Mouse (Mus musculus): Measurements from ENCODE around the gene Msi1. TPM values are rescaled to one million over a fixed set of nuclear protein-coding genes. Genes with fewer than 3 reads are reported as not detected.

Msi1 gene
- 0.25 and 0.27 TPM in 2 replicates for polyA plus RNA-seq (2015; fragmentation: Nextera tagmentation; extraction: Ambion mirVana)

DNA sequence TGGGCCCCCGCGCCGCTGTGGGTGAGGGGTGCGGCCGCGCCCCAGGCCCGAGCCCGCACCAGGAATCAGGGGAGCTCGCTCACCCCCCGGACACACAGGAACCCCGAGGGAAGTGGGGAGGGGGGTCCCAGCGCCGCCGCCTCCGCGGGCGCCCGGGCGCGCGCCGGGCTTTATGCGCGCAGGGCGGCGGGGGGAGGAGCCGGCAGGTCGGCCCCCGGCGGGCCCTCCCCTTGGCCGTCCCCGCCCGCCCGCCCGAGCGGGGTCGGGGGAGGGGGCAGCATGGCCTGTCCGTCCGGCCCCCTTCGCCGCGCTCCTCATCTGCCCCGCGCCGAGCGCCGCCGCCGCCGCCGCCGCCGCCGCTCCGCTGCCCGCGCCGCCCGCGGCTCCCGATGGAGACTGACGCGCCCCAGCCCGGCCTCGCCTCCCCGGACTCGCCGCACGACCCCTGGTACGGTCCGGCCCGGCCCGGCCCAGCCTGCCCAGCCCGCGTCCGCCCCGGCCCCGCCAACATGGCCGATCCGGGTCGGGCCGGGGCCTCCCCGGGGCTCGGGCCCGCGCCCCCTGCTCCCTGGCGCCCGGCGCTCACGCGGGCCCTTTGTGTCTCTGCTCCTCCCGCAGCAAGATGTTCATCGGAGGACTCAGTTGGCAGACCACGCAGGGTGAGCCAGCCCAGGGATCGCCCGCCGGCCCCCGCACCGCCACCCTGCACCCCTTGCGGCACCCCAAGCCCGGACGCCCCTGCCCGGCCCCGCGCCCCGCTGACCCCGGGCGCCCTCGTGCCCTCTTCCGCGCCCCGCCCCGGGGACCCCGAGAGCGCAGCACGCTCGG is at the start of gene Msi1:
Gene Msi1, plus strand, starts transcription at position 241 of the 828 bp plus-strand sequence.
- peak within 1 kb of the TSS; percentile 59 for H3K4me3 ChIP-seq (ENCODE audit: low read depth, low read length)
- under 1% methylated on average over 46 of the region's 117 CpGs for WGBS (ENCODE audit: insufficient replicate concordance)
- H3K9ac ChIP-seq (ENCODE audit: low read depth, low read length) = no peak within 1 kb of the TSS; the same call in 1 of the 2 replicates
- peaks cover 69% of the 10 kb centered on the region for H3K27me3 ChIP-seq (ENCODE audit: control insufficient read depth, insufficient read depth, low read depth, low read length)
- no peak for ATAC-seq (ENCODE audit: low read depth)
- H3K27ac ChIP-seq (ENCODE audit: low read length) = no peak within 1 kb of the TSS
- H3K4me1 ChIP-seq (ENCODE audit: control insufficient read depth, low read depth, low read length) = no peaks in the 10 kb centered on the region; the same call in 1 of the 2 replicates
- peak within 1 kb of the TSS; percentile 58 for H3K4me2 ChIP-seq (ENCODE audit: low read depth, low read length)
- H3K36me3 ChIP-seq (ENCODE audit: control insufficient read depth, insufficient read depth) = no peaks in the 10 kb centered on the region
- H3K9me3 ChIP-seq (replicated peaks; ENCODE audit: control insufficient read depth, low read length) = no peaks in the 10 kb centered on the region

- H3K36me3 ChIP-seq (ENCODE audit: control insufficient read depth, insufficient read depth) = no peaks in the 10 kb centered on the region
- H3K27me3 ChIP-seq (ENCODE audit: control insufficient read depth, insufficient read depth, low read depth, low read length) = peaks cover 7% of the 10 kb centered on the region
- H3K4me1 ChIP-seq (ENCODE audit: control insufficient read depth, low read depth, low read length) = no peaks in the 10 kb centered on the region
- 42% methylated on average over 9 of the region's 9 CpGs for WGBS (ENCODE audit: insufficient replicate concordance)
- H3K4me2 ChIP-seq (ENCODE audit: low read depth, low read length) = no peak overlapping the region
- H3K9ac ChIP-seq (ENCODE audit: low read depth, low read length) = no peak overlapping the region
- no peak overlapping the region for H3K4me3 ChIP-seq (ENCODE audit: low read depth, low read length)
- ATAC-seq (ENCODE audit: low read depth) = no peak
- H3K9me3 ChIP-seq (replicated peaks; ENCODE audit: control insufficient read depth, low read length) = no peaks in the 10 kb centered on the region
- H3K27ac ChIP-seq (ENCODE audit: low read length) = no peak overlapping the region
Observed at GRCm38 (mm10) chr5:115391935-115392334, 37.5 kb upstream of the Msi1 start.

DNA sequence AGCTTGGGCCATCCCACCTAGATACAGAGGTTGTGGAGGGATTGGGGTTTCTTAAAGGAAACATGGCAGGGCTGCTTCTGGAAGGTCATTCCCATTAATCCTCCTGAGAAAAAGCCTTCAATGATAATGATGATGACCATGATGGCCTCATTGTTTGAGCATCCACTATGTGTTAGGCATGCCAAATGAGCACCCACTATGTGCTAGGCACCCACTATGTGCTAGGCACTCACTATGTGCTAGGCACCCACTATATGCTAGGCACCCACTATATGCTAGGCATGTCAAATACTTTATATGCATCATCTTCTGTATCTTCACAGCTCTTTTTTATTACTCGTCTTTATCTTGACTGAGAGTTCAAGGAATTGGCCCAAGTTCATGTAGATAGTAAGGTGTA is 36.4 kb upstream of the Msi1 start:
- WGBS (ENCODE audit: insufficient replicate concordance) = 50% methylated on average over 1 of the region's 1 CpGs
- H3K27me3 ChIP-seq (ENCODE audit: control insufficient read depth, insufficient read depth, low read depth, low read length) = peaks cover 16% of the 10 kb centered on the region
- no peak overlapping the region for H3K4me2 ChIP-seq (ENCODE audit: low read depth, low read length)
- H3K9ac ChIP-seq (ENCODE audit: low read depth, low read length) = no peak overlapping the region
- no peak overlapping the region for H3K4me3 ChIP-seq (ENCODE audit: low read depth, low read length)
- ATAC-seq (ENCODE audit: low read depth) = no peak
- no peaks in the 10 kb centered on the region for H3K36me3 ChIP-seq (ENCODE audit: control insufficient read depth, insufficient read depth)
- no peaks in the 10 kb centered on the region for H3K9me3 ChIP-seq (replicated peaks; ENCODE audit: control insufficient read depth, low read length)
- H3K4me1 ChIP-seq (ENCODE audit: control insufficient read depth, low read depth, low read length) = no peaks in the 10 kb centered on the region
- H3K27ac ChIP-seq (ENCODE audit: low read length) = no peak overlapping the region

- Histone ChIP-seq H3K4me1 (ENCODE audit: control insufficient read depth, low read depth, low read length) (no peaks in the 10 kb centered on the region), H3K36me3 (ENCODE audit: control insufficient read depth, insufficient read depth) (no peaks in the 10 kb centered on the region), H3K9me3 (replicated peaks; ENCODE audit: control insufficient read depth, low read length) (no peaks in the 10 kb centered on the region), H3K27ac (ENCODE audit: low read length) (no peak overlapping the region), H3K4me3 (ENCODE audit: low read depth, low read length) (no peak overlapping the region), H3K27me3 (ENCODE audit: control insufficient read depth, insufficient read depth, low read depth, low read length) (peaks cover 28% of the 10 kb centered on the region), H3K4me2 (ENCODE audit: low read depth, low read length) (no peak overlapping the region), H3K9ac (ENCODE audit: low read depth, low read length) (no peak overlapping the region)
- WGBS (ENCODE audit: insufficient replicate concordance) = 14% methylated on average over 8 of the region's 8 CpGs
- no peak for ATAC-seq (ENCODE audit: low read depth)
Observed at GRCm38 (mm10) chr5:115394223-115394622, 35.2 kb upstream of the Msi1 start.

- Histone ChIP-seq H3K27ac (ENCODE audit: low read length) (no peak overlapping the region), H3K9me3 (replicated peaks; ENCODE audit: control insufficient read depth, low read length) (no peaks in the 10 kb centered on the region), H3K27me3 (ENCODE audit: control insufficient read depth, insufficient read depth, low read depth, low read length) (peaks cover 29% of the 10 kb centered on the region), H3K4me3 (ENCODE audit: low read depth, low read length) (no peak overlapping the region), H3K36me3 (ENCODE audit: control insufficient read depth, insufficient read depth) (no peaks in the 10 kb centered on the region), H3K4me2 (ENCODE audit: low read depth, low read length) (no peak overlapping the region), H3K9ac (ENCODE audit: low read depth, low read length) (no peak overlapping the region), H3K4me1 (ENCODE audit: control insufficient read depth, low read depth, low read length) (no peaks in the 10 kb centered on the region)
- WGBS (ENCODE audit: insufficient replicate concordance) = 16% methylated on average over 10 of the region's 10 CpGs
- ATAC-seq (ENCODE audit: low read depth) = no peak
Observed at GRCm38 (mm10) chr5:115394836-115395235, 34.6 kb upstream of the Msi1 start.

- Histone ChIP-seq H3K9ac (ENCODE audit: low read depth, low read length) (no peak overlapping the region), H3K27ac (ENCODE audit: low read length) (no peak overlapping the region), H3K36me3 (ENCODE audit: control insufficient read depth, insufficient read depth) (no peaks in the 10 kb centered on the region), H3K9me3 (replicated peaks; ENCODE audit: control insufficient read depth, low read length) (no peaks in the 10 kb centered on the region), H3K4me3 (ENCODE audit: low read depth, low read length) (no peak overlapping the region), H3K27me3 (ENCODE audit: control insufficient read depth, insufficient read depth, low read depth, low read length) (peaks cover 31% of the 10 kb centered on the region), H3K4me2 (ENCODE audit: low read depth, low read length) (no peak overlapping the region), H3K4me1 (ENCODE audit: control insufficient read depth, low read depth, low read length) (no peaks in the 10 kb centered on the region)
- no peak for ATAC-seq (ENCODE audit: low read depth)
- WGBS (ENCODE audit: insufficient replicate concordance) = 49% methylated on average over 11 of the region's 11 CpGs
Observed at GRCm38 (mm10) chr5:115396654-115397053, 32.7 kb upstream of the Msi1 start.

DNA sequence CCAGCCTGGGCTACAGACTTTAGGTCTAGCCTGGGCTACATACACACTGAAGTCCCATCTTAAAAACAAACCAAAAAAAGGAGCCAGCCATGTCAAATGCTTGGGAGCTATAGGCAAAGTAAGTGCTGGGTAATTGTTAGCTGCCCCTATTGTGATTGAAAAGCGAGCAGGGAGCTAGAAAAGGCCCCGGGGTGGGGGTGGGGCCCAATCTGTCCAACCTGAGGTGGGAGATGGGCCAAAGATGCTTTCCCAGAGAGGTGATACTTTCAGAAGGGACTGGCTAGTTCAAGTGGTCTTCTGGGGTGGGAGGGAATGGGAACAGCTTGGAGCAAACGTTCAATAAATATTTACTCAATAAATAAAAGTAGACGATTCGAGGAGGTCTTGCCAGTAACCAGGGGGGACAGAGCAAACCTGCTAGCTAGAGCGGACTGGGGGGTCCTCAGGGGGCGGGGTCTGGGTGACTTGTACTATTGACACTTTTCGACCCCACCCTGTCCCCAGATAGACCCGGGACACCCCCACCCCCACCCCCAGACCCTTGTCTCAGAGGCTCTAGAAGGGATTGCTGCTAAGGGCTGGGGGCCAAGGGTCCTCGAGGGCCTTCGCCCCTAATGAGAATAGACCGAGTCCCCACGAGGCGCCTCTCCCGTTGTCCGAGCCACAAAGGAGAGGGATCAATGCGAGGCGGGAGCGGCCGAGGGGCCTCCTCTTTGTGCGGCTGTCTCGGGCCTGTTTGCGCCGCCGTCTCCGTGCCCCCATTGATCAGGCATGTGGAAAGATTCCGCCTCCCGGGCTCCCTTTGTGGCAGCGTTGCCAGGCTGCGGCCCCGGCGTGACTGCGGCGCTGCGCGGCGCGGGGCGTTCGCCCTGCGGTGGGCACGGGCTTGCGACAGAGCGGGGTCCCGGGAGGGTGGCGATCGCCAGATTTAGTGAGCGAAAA is 31.3 kb upstream of the Msi1 start:
- no peaks in the 10 kb centered on the region for H3K36me3 ChIP-seq (ENCODE audit: control insufficient read depth, insufficient read depth)
- no peak overlapping the region for H3K27ac ChIP-seq (ENCODE audit: low read length)
- H3K9me3 ChIP-seq (replicated peaks; ENCODE audit: control insufficient read depth, low read length) = no peaks in the 10 kb centered on the region
- H3K9ac ChIP-seq (ENCODE audit: low read depth, low read length) = no peak overlapping the region
- peak overlapping the region; percentile 42 for H3K4me2 ChIP-seq (ENCODE audit: low read depth, low read length)
- no peaks in the 10 kb centered on the region for H3K4me1 ChIP-seq (ENCODE audit: control insufficient read depth, low read depth, low read length)
- peak overlapping the region; percentile 18; the same call in 1 of the 2 replicates for H3K4me3 ChIP-seq (ENCODE audit: low read depth, low read length)
- 7% methylated on average over 48 of the region's 48 CpGs for WGBS (ENCODE audit: insufficient replicate concordance)
- peaks cover 31% of the 10 kb centered on the region for H3K27me3 ChIP-seq (ENCODE audit: control insufficient read depth, insufficient read depth, low read depth, low read length)
- no peak for ATAC-seq (ENCODE audit: low read depth)

- Histone ChIP-seq H3K4me3 (ENCODE audit: low read depth, low read length) (no peak overlapping the region), H3K36me3 (ENCODE audit: control insufficient read depth, insufficient read depth) (no peaks in the 10 kb centered on the region), H3K27me3 (ENCODE audit: control insufficient read depth, insufficient read depth, low read depth, low read length) (peaks cover 30% of the 10 kb centered on the region), H3K9me3 (replicated peaks; ENCODE audit: control insufficient read depth, low read length) (no peaks in the 10 kb centered on the region), H3K4me2 (ENCODE audit: low read depth, low read length) (no peak overlapping the region), H3K9ac (ENCODE audit: low read depth, low read length) (no peak overlapping the region), H3K4me1 (ENCODE audit: control insufficient read depth, low read depth, low read length) (no peaks in the 10 kb centered on the region), H3K27ac (ENCODE audit: low read length) (no peak overlapping the region)
- WGBS (ENCODE audit: insufficient replicate concordance) = 75% methylated on average over 8 of the region's 8 CpGs
- no peak for ATAC-seq (ENCODE audit: low read depth)
Observed at GRCm38 (mm10) chr5:115402063-115402462, 27.3 kb upstream of the Msi1 start.
